Mouse (Mus musculus): ENCODE data around the gene Wnk4.

Wnk4 gene

DNA sequence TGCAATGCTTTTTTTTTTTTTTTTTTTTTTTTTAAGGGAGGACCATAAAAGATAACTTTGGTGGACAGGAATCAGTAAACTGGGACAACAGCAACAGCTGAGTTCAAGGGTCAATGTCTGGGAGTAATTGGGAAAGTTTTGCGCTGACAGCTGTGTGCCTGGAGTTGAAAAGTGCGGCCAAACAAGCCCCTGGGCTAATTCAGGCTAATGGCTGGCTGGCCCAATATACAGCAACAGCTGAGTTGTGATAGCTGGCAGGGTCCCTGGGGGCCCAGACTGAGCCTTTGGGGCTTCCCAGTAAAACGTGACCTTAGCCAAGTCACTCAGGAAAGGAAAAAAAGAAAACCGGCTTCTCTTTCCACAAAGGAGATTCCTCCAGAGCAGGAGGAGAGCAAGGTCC, 15.3 kb upstream of the Wnk4 start:
- DNase-seq (ENCODE audit: low read depth, low spot score), result no peak

DNA sequence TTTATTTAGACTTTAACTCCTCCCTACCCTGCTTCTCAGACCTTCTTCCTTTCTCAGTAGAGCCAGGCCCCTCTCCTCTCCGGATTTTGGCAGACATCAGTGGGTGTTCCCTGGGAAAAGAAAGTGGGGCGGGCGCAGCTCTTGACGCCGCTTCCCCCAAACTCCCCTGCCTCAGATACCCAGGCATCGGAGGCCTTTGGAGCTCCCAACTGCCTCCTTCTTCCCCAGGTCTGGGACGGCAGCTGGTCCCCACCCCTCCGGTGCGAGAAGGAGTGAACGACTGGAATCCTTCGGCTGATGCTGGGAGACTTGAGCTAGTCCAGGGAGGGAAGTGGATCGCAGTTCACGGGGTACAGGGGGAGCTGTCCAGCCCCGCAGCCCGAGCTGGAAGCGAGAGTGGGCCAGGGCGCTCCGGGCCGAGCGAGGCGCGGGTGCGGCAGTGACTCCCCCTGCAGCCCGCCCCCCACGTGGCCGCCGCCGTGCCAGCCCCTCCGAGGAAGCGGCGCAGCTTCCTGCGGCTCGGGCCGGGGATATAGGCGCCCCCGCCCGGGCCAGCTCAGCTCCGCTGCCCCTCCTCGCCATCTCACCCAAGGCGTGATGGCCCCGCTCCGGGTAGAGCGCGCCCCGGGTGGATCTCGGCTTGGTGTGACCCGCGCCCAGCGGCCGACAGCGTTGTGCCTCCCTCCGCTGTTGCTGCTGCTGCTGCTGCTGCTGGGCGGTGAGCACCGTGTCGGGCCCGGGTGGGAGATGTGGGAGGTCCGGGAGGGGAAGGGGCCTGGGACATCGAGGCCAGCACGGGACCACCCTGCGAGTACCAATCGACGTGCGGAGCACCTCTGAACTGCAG, 14.3 kb upstream of the Wnk4 start, which contains the start of gene Ramp2:
Gene Ramp2 (plus strand): TSS at position 174 of the 847 bp plus-strand sequence.
- peak; percentile 65 for DNase-seq (ENCODE audit: low read depth, low spot score)

DNA sequence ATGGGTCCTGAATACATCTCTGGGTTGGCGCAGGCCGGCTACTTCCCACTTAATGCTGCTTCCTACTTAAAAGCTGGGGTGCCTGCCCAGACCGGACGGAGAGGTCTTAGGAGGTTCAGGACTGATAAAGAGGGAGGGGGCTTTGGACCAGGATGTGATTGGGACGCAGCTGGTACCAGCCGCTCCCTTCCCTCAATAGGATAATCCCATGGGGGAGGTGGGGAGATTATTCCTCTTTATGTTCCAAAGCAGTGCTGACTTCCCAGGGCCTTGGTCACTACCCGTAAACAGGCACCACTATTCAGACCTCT, 13.7 kb upstream of the Wnk4 start:
- DNase-seq (ENCODE audit: low read depth, low spot score), result no peak

DNA sequence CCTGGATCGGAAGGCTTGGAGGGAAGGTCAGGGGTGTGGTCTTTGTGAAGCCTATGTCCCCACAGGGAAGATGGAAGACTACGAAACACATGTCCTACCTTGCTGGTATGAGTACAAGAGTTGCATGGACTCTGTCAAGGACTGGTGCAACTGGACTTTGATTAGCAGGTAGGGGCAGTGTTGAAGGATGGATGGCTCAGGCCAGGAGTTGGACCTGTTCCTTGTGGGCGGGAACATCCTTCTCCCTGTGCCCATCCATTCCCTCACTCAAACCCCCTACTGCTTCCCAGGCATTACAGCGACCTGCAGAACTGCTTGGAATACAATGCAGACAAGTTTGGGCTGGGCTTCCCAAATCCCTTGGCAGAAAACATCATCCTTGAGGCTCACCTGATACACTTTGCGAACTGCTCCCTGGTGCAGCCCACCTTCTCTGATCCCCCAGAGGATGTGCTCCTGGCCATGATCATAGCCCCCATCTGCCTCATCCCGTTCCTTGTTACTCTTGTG, 12.8 kb upstream of the Wnk4 start:
- no peak for DNase-seq (ENCODE audit: low read depth, low spot score)

DNA sequence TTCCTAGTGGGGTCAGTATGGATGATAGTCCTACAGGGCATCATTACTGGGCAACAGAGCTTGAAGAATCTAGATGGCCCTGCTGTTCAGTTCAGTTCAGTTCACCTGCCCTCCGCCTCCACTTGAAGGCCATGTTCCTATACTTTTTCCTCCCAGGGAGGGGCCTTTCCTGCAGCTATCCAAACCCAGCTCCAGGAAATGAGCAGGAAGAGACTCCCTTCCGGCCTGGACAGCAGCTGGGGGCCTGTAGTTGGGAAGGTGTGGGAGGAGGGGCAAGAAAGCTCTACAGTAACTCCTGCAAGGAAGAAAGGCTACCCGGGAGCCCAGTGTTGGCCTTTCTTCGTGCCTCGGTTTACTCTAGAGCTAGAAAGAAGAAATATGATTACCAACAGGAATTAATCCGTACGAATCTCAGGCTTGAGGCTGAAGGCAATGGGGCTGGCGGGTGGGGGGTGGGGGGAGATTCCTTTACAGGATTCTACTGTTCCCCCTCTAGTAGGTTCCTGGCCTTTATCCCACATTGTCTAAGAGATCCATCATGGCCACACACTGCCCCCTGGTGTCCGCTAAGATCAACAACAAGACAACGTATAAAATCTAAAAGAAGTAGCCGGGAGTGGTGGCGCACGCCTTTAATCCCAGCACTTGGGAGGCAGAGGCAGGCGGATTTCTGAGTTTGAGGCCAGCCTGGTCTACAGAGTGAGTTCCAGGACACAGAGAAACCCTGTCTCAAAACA, 11.9 kb upstream of the Wnk4 start:
- DNase-seq (ENCODE audit: low read depth, low spot score), result peak; percentile 93

DNA sequence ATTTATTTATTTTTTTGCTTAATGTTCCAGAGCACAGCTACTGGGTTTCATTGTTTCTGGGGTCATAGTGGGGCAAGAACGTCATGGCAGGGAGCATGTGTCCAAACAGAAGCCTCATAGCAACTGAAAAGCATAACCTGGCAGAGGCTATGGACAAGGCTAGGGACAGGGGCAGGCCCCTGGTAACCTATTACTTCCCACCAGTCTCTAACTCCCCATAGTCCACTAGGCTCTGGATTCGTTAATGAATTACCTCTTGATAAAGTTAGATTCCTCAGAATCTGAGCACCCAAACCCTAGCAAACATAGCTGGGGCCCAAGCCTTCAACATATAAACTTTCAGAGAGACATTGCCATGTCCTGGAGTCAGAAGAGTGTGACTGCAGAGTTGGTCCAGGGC, 9.3 kb upstream of the Wnk4 start:
- DNase-seq (ENCODE audit: low read depth, low spot score), result no peak

DNA sequence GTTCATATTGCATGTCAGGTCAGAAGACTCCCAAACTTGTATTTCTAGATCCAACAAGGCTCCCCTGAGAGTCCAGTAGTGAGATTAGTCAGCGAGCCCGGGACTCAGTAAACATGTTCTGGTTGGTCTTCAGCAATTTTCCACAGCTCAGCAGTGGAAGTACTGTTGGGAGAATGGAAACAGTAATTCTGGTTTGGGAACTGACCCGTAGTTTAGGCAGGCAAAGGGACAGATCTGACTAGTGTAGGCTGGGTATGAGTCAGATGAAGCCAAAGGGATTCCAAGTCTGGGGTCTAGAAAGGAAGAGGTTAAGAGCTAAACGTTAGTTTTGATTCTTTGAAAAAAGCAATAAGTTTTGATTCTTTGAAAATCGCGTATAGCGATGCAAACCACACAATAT, 7.4 kb upstream of the Wnk4 start:
- DNase-seq (ENCODE audit: low read depth, low spot score), result no peak

DNA sequence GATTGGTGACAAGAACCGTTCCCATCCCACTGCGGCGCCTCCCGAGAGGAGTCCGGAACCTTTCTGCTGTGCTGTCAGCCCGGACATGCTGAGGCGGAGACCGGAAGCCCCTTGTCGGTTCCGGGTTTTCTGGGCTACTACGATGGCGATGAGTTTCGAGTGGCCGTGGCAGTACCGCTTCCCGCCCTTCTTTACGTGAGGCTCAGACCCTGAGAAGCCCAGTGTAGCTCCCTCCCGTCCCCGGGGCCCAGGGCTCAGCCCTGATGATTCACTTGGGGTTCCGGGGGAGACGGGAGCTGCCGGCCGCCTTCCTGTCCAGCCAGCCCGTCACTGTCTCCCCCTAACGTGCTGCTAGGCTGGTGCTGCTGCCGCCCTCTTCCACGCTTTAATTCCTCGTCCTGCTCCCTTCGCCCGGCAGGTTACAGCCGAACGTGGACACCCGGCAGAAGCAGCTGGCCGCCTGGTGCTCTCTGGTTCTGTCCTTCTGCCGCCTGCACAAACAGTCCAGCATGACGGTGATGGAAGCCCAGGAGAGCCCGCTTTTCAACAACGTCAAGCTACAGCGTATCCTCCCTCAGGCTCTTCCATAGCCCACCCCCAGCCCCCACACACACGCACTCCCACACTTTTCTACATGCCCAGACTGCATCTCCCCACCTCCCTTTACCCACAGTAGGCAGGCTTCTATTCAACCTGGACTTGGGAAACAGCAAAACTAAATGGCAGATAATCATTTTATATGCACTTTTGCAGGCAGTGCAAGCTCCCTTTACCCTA, 6.6 kb upstream of the Wnk4 start, which contains the start of gene Vps25:
Gene Vps25 (plus strand): TSS at position 95 of the 777 bp plus-strand sequence.
- DNase-seq (ENCODE audit: low read depth, low spot score), result peak; percentile 91

DNA sequence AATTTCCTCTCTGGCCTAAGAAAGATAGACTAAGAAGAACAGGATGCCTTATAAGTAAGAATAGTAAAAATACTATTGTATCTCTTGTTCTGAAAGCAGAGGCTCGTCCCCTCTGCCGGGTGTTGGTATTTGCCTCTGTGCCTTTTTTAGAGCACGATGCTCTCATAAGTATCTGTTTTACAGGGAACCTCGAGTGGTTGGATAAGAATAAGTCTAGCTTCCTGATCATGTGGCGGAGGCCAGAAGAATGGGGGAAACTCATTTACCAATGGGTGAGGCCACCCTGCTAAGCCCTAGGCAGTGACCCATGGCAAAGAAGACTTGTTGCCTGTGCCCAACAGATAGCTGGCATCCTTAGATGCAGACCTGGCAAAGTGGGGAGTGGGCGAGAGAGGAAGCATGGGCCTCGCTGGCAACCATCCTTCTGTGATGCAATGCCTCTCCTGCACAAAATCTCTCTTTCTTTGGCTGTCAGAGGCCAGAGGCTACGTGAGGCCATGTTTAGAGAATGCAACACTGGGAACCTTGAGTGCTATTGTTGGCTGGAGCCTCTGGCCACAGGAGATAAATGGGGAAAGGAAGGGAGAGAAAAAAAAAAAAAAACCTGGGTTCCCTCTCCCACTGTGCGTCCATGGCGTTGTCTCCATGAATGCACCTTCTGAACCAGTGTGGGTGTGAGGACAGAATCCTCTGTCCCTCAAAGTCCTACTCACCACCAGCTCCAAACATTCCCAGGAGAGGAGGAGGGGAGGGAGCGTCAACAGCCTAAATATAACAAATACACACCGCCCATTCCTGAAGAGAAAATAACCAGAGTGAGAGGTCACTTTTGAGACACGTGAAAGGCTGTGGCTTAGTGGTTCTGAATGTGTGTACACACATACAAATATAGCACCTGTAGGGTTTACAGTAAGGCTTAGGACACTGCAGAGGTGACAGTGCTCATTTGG, 4.3 kb upstream of the Wnk4 start:
- DNase-seq (ENCODE audit: low read depth, low spot score), result no peak

DNA sequence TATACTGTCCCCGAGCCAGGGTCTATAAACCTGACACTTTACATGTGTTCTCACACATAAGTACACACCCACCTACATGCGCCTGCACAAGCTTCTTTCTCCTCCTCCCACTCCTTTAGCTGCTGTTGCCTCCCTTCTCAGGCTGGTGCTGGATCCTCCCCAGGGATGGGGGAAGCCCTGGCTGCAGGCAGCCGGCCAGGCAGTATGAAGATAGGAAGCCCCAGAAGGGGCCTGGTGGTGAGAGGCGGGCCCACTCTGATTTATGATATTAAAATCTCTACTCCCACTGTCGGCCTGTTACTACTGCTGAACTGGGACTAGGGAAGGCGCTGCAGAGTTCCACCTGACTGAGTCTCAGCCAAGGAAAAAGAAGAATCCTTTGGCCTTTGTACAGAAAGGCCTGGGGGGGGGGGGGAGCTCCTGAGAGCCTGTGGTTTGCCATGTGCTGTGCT, 1.1 kb upstream of the Wnk4 start:
- DNase-seq (ENCODE audit: low read depth, low spot score), result no peak

DNA sequence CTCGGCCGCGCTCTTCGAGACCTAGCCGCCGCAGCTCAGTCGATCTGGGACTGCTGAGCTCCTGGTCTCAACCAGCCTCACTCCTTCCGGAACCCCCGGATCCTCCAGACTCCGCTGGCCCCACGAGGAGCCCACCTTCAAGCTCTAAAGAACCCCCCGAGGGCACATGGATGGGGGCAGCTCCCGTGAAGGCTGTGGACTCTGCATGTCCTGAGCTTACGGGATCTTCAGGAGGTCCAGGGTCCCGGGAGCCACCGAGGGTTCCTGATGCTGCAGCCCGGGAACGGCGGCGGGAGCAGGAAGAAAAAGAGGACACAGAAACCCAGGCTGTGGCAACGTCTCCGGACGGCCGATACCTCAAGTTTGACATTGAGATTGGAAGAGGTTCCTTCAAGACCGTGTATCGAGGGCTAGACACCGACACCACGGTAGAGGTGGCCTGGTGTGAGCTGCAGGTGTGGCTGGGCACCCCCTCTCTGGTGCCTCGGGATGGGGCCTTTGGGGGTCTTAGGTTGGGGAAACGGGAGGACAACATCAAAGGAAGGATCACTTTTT, 536 bp downstream of the Wnk4 start:
- no peak for DNase-seq (ENCODE audit: low read depth, low spot score)

DNA sequence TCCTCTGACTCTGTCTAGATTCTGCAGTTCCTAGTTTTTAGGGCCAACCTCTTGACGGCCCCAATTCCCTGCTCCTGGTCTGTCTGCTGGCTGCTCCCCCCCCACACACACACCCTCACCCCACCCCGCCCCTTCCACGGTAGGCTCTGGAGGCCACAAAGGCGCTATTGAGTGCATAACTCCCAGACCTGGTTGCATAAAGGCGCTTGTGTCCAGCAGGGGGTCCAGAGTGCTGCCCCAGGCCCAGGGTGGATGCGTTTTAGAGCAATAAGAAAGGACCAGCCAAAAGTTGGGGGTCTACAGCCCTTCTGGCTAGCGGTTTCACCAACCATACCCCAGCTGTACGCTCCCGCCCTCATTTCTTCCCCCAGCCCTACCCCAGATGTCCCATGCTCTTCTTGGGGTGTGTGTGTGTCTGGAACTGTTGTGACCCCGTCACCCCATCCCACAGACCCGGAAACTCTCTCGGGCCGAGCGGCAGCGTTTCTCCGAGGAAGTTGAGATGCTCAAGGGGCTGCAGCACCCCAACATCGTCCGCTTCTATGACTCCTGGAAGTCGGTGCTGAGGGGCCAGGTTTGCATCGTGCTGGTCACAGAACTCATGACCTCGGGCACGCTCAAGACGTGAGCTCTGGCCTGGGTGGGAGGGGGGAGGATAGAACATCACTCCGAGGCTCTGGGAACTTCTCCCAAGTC, 2.1 kb downstream of the Wnk4 start:
- DNase-seq (ENCODE audit: low read depth, low spot score), result no peak

DNA sequence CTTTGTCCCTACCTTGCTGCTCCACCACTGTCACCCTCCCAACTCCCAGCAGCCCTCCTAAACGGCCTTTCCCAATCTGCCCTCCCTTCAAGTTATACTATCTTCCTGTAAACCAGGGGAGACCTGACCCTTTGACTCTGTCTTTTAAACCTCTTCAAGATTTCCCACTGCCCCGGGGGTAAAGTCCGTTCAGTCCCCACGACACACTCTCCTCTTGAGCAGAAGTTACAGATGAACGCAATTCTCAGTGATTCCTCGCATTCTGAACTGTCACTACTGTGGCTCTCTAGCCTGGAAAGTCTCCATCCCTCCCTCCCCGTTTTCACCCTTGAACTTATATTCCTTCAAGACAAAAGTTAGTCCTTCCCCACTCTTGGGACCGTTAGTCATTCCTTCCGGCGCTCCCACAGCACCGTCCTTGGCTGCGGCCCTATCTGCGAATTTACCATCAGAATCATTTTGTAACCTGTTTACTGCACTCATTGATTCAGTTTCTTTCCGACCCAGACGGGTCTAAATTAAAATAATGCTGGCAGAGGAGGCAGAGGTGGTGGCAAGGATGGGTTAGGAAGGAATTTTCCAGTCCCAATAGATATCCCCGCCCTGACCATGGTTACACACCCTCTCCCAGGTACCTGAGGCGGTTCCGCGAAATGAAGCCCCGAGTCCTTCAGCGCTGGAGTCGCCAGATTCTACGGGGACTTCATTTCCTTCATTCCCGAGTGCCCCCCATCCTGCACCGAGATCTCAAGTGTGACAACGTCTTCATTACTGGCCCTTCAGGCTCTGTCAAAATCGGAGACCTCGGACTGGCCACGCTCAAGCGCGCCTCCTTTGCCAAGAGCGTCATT, 3.0 kb downstream of the Wnk4 start:
- no peak for DNase-seq (ENCODE audit: low read depth, low spot score)

DNA sequence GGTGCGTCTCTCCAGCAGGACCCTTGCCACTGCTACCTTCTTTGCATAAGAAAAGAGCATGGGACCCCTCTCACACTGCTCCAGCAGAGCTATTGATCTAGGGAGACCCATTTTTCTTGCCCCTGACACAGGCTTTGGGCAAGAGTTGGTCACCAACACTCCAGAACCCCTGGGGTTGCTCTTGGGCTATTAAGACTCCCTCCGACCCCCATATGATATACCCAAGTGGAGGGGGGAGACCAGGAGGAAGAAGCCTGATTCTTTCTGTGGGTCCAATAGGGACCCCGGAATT, 3.6 kb downstream of the Wnk4 start:
- DNase-seq (ENCODE audit: low read depth, low spot score), result no peak

DNA sequence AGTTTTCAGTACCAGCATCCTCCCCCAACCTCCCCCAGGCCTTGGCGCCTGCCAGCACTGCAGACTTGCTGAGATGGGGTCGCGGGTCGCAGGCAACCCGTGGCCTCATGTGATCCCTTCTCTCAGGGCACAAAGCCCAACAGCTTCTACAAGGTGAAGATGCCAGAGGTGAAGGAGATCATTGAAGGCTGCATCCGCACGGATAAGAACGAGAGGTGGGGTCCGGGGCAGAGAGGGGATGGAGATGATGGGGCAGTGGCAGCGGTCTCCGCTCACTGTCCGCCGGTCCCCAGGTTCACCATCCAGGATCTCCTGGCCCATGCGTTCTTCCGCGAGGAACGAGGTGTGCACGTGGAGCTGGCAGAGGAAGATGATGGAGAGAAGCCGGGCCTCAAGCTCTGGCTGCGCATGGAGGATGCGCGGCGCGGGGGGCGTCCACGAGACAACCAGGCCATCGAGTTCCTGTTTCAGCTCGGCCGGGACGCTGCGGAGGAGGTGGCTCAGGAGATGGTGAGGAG, 4.6 kb downstream of the Wnk4 start:
- no peak for DNase-seq (ENCODE audit: low read depth, low spot score)

DNA sequence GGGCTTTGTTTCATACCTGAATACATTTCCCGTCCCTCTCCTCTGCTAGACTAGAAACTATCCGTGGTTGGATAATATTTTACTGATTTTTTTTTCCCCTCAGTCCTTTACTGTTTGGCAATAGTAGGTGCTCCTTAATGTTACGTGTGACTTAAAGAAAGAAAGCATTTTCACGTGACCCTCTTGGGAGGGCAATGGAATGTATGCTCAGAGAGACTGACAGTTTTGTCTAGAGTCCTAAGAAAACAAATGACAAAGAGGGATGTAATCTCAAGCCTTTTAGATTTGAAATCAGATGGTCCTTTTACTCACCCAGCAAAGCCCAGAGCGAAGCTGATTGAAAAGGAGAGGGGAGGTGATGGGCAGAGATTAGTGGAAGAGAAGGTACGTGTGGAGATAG, 5.5 kb downstream of the Wnk4 start:
- no peak for DNase-seq (ENCODE audit: low read depth, low spot score)

DNA sequence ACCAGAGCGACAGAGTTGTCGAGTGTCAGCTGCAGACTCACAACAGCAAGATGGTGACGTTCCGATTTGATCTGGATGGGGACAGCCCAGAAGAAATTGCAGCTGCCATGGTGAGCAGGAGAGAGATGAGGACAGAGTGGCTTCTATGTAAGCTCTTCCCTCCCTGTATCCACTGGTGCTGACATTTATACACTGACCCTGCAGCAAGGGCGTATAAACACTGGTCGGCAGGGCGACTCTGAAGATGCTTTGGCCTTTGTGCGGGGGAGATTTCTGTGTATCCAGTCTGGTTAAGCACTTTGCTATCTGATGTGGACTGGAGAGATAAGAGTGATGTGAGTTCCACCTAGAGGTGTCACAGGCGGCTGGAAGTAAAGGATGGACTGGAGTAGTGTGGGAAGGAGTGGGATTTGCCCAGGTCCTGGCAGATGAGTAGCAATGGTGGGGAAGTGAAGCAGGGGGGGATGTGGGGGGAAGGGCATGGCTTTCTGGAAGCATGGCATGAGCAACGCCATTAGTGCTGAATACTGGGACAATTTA, 9.3 kb downstream of the Wnk4 start:
- peak; percentile 32 for DNase-seq (ENCODE audit: low read depth, low spot score)

DNA sequence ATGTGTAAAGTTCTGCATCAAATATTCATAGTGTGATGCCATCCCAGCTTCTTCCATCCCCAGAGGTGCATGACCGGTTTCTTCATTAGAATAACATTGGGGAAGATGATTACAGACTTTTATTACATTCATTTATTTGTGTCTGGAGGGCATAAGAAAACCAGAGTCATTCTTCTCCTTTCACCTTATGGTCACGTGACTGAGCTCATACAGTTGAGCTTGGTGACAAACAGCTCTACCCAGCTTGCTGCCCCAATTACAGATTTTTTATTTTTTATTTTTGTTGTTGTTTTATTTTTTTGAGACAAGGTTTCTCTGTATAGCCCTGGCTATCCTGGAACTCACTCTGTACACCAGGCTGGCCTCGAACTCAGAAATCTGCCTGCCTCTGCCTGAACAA, 12.1 kb downstream of the Wnk4 start:
- no peak for DNase-seq (ENCODE audit: low read depth, low spot score)

DNA sequence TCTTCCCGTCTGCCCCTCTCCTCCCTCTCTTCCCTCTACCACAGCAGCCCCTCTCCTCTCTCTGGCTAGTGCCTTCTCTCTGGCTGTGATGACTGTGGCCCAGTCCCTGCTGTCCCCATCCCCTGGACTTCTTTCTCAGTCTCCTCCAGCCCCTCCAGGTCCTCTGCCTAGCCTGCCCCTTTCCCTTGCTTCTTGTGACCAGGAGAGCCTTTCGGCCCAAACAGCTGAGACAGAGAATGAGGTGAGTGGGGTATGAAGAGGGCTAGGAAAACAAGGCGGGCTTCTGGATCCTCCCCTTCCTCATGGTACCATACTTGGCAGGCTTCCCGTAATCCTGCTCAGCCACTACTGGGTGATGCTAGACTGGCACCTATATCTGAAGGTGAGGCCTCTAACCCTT, 14.9 kb downstream of the Wnk4 start:
- no peak for DNase-seq (ENCODE audit: low read depth, low spot score)

Measured in R1 (cell line).